Mouse (Mus musculus) neural tube, embryonic 14.5 days (tissue): ENCODE measurements around the gene Gm20388. TPM values are rescaled to one million over a fixed set of nuclear protein-coding genes. Genes with fewer than 3 reads are reported as not detected.
"Not testable (repeated sequence)": the region's sequence is repeated elsewhere in the genome, so short reads cannot be mapped to it uniquely, and the experiment has no call there.

ENCODE experiments used
- ATAC-seq: fragments of 200-750 bp; cut with Nextera tagmentation; 2 replicates; pipeline ENCODE4 v1.8.0; 2017; ENCODE audit warnings: low read depth, mild to moderate bottlenecking, moderate TSS enrichment, moderate library complexity
- H3K27ac ChIP-seq: fragments of 300-500 bp; sonication (generic); 2 replicates; pipeline ENCODE4 v1.5.1; 2014; ENCODE audit warnings: low read depth, mild to moderate bottlenecking, control low read depth, low read length, moderate library complexity, mixed read lengths
- H3K27me3 ChIP-seq: fragments of 300-500 bp; sonication (generic); 2 replicates; pipeline ENCODE4 v1.6.1; 2014; ENCODE audit warnings: low read length; ENCODE audit not compliant: control insufficient read depth, insufficient read depth
- H3K36me3 ChIP-seq: fragments of 300-500 bp; sonication (generic); 2 replicates; pipeline ENCODE4 v1.6.1; 2014; ENCODE audit warnings: low read length, mixed read lengths; ENCODE audit not compliant: control insufficient read depth, insufficient read depth
- H3K4me1 ChIP-seq: fragments of 300-500 bp; sonication (generic); 2 replicates; pipeline ENCODE4 v1.6.1; 2014; ENCODE audit warnings: low read length; ENCODE audit not compliant: control insufficient read depth, insufficient read depth
- H3K4me2 ChIP-seq: fragments of 300-500 bp; sonication (generic); 2 replicates; pipeline ENCODE4 v1.6.1; 2014; ENCODE audit warnings: mild to moderate bottlenecking, low read depth, low read length, control low read depth
- H3K4me3 ChIP-seq: fragments of 300-500 bp; sonication (generic); 2 replicates; pipeline ENCODE4 v1.5.1; 2014; ENCODE audit warnings: low read depth, low read length, control low read depth, mixed read lengths
- H3K9ac ChIP-seq: fragments of 300-500 bp; sonication (generic); replicated peaks from 2 replicates; pipeline ENCODE4 v1.6.1; 2014; ENCODE audit warnings: low read depth, mild to moderate bottlenecking, control low read depth, low read length, mixed read lengths
- H3K9me3 ChIP-seq: fragments of 300-500 bp; sonication (generic); 2 replicates; pipeline ENCODE4 v1.6.1; 2016; ENCODE audit warnings: low read length; ENCODE audit not compliant: control insufficient read depth
- WGBS: fragments of 180-500 bp; shearing (Covaris S2); extraction: QIAGEN DNeasy Blood & Tissue Kit; methylation state at CpG from one replicate; pipeline ENCODE4 v1.1.7; 2014; 5-methylcytosine and 5-hydroxymethylcytosine counted together
- polyA plus RNA-seq: library from polyadenylated mRNA; unstranded; fragments of >200 nt; fragmentation: Nextera tagmentation; extraction: Ambion mirVana; gene quantifications from 2 replicates; pipeline ENCODE4 v1.2.1, GENCODE M21; 2014

The Gm20388 gene
- polyA plus RNA-seq, 1 experiment from 2014 or later: 10.3 TPM

- Histone ChIP-seq H3K4me1 (peaks cover 32% of the 10 kb centered on the region), H3K36me3 (no peaks in the 10 kb centered on the region), H3K27me3 (no peaks in the 10 kb centered on the region), H3K27ac (peak overlapping the region; percentile 99), H3K9me3 (no peaks in the 10 kb centered on the region), H3K9ac (peak overlapping the region; percentile 81), H3K4me3 (peak overlapping the region; percentile 77), H3K4me2 (peak overlapping the region; percentile 71)
- WGBS: 1% methylated on average over 30 of the region's 31 CpGs
- ATAC-seq: no peak; the same call in none of the 2 replicates
Measured at GRCm38 (mm10) chr8:121653340-121654019, 1742.8 kb downstream of the Gm20388 start.

DNA sequence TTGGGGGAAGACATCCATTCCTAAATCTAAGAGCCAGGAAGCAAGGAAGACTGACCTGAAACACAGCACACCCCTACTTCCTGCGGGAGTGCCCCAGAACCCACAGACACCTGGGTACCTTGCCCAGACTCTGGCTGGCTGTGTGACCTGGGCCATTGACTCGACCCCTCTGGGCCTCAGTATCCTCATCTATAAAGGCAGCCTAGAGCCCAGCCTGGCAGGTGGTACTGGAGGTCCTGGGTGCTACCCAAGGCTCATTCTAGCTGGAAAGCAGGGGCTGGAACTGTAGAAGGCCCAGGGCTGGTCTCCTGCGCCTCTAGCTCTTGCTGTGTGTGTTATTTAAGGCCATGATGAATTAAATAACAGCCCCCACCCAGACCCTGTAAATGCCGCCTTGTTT is 1743.5 kb downstream of the Gm20388 start:
- H3K4me1 ChIP-seq: peaks cover 26% of the 10 kb centered on the region
- peak overlapping the region; percentile 77 for H3K4me3 ChIP-seq
- H3K4me2 ChIP-seq: peak overlapping the region; percentile 71
- no peaks in the 10 kb centered on the region for H3K9me3 ChIP-seq
- peak overlapping the region; percentile 99 for H3K27ac ChIP-seq
- 73% methylated on average over 4 of the region's 4 CpGs for WGBS
- no peaks in the 10 kb centered on the region for H3K27me3 ChIP-seq
- ATAC-seq: no peak
- H3K36me3 ChIP-seq: no peaks in the 10 kb centered on the region
- H3K9ac ChIP-seq: peak overlapping the region; percentile 81

GRCm38 (mm10) chr8:121654966-121655494 is 1744.4 kb downstream of the Gm20388 start:
- ATAC-seq: no peak
- Histone ChIP-seq H3K4me2 (no peak overlapping the region), H3K27me3 (no peaks in the 10 kb centered on the region), H3K27ac (no peak overlapping the region), H3K9me3 (no peaks in the 10 kb centered on the region), H3K4me1 (peaks cover 17% of the 10 kb centered on the region), H3K4me3 (no peak overlapping the region), H3K36me3 (no peaks in the 10 kb centered on the region), H3K9ac (no peak overlapping the region)
- WGBS: 89% methylated on average over 14 of the region's 14 CpGs

GRCm38 (mm10) chr8:121660602-121661001 is 1750.0 kb downstream of the Gm20388 start:
- no peak for ATAC-seq
- H3K9ac ChIP-seq: no peak overlapping the region
- WGBS: 62% methylated on average over 15 of the region's 15 CpGs
- no peak overlapping the region for H3K4me3 ChIP-seq
- no peaks in the 10 kb centered on the region for H3K27me3 ChIP-seq
- H3K4me2 ChIP-seq: no peak overlapping the region
- peaks cover 6% of the 10 kb centered on the region; the same call in 1 of the 2 replicates for H3K4me1 ChIP-seq
- H3K9me3 ChIP-seq: no peaks in the 10 kb centered on the region
- H3K36me3 ChIP-seq: no peaks in the 10 kb centered on the region
- no peak overlapping the region for H3K27ac ChIP-seq

- Histone ChIP-seq H3K4me3 (no peak overlapping the region), H3K9ac (no peak overlapping the region), H3K4me1 (peaks cover 6% of the 10 kb centered on the region; the same call in 1 of the 2 replicates), H3K36me3 (no peaks in the 10 kb centered on the region), H3K27ac (no peak overlapping the region), H3K27me3 (no peaks in the 10 kb centered on the region), H3K9me3 (no peaks in the 10 kb centered on the region), H3K4me2 (no peak overlapping the region)
- ATAC-seq: no peak
- 87% methylated on average over 18 of the region's 18 CpGs for WGBS
Measured at GRCm38 (mm10) chr8:121661631-121662357, 1751.2 kb downstream of the Gm20388 start.

DNA sequence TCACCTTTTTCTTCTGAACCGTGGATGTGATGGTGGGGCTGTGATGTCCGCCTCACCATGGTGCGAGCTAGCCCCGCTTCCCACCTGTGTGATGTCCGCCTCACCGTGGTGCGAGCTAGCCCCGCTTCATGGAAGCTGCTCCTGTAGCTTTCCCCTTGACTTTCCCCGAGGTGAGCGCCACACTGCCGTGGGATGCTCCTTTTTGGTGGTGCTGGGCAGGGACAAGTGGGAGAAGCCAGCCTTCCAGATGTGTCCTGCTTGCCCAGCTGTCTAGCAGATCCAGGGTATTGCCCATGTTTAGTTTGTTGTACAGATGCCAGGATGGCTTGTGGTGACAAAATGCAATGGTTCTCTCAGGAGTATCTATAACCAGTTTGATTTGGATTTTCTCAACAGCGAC is 1752.5 kb downstream of the Gm20388 start:
- Histone ChIP-seq H3K27me3 (no peaks in the 10 kb centered on the region), H3K4me3 (no peak overlapping the region), H3K36me3 (no peaks in the 10 kb centered on the region), H3K9ac (no peak overlapping the region), H3K4me1 (peaks cover 6% of the 10 kb centered on the region; the same call in 1 of the 2 replicates), H3K4me2 (no peak overlapping the region), H3K9me3 (no peaks in the 10 kb centered on the region), H3K27ac (no peak overlapping the region)
- ATAC-seq: no peak
- WGBS: 93% methylated on average over 12 of the region's 12 CpGs

GRCm38 (mm10) chr8:121665329-121665728 is 1754.7 kb downstream of the Gm20388 start:
- peak; percentile 58; the same call in 1 of the 2 replicates for ATAC-seq
- Histone ChIP-seq H3K9ac (peak overlapping the region; percentile 32; the same call in 1 of the 2 replicates), H3K4me1 (peaks cover 14% of the 10 kb centered on the region; the same call in 1 of the 2 replicates), H3K27ac (peak overlapping the region; percentile 6; the same call in 1 of the 2 replicates), H3K4me3 (no peak overlapping the region), H3K9me3 (no peaks in the 10 kb centered on the region), H3K4me2 (peak overlapping the region; percentile 11; the same call in 1 of the 2 replicates), H3K36me3 (no peaks in the 10 kb centered on the region), H3K27me3 (no peaks in the 10 kb centered on the region)
- 6% methylated on average over 16 of the region's 16 CpGs for whole genome bisulfite sequencing

- 71% methylated on average over 9 of the region's 9 CpGs for WGBS
- not testable (repeated sequence) for H3K4me3 ChIP-seq, H3K9me3 ChIP-seq, H3K27ac ChIP-seq, ATAC-seq, H3K27me3 ChIP-seq, H3K36me3 ChIP-seq, H3K4me2 ChIP-seq
- peaks cover 14% of the 10 kb centered on the region; the same call in 1 of the 2 replicates for H3K4me1 ChIP-seq
- 0 out of 2 replicates have a peak overlapping the region, but pooled peaks have one; percentile 4 for H3K9ac ChIP-seq
Measured at GRCm38 (mm10) chr8:121667936-121668500, 1757.4 kb downstream of the Gm20388 start.
